Mouse (Mus musculus) megakaryocyte progenitor cell, adult 5-6 weeks (primary cell): Measurements from ENCODE around the gene Serpinb1a. TPM values are rescaled to one million over a fixed set of nuclear protein-coding genes. Genes with fewer than 3 reads are reported as not detected.

Source experiments
- ATAC-seq: replicated peaks from 2 replicates; pipeline ENCODE4 v1.8.0; 2016; ENCODE audit warnings: mild to moderate bottlenecking, moderate TSS enrichment, inconsistent platforms; ENCODE audit not compliant: poor library complexity
- total RNA-seq, 2 experiments: library from RNA; stranded (forward) in 1 of 2; stranded (reverse) in 1 of 2; fragments of 157-497, 149-512 nt in 1 of 2; fragments of 200-1000 nt in 1 of 2; gene quantifications; 2 replicates each; pipeline versions ENCODE4 v1.2.3 to v1.2.4; 2015 to 2017

The Serpinb1a gene
- total RNA-seq, 2 experiments from 2014 or later, result 432 to 560 TPM

DNA sequence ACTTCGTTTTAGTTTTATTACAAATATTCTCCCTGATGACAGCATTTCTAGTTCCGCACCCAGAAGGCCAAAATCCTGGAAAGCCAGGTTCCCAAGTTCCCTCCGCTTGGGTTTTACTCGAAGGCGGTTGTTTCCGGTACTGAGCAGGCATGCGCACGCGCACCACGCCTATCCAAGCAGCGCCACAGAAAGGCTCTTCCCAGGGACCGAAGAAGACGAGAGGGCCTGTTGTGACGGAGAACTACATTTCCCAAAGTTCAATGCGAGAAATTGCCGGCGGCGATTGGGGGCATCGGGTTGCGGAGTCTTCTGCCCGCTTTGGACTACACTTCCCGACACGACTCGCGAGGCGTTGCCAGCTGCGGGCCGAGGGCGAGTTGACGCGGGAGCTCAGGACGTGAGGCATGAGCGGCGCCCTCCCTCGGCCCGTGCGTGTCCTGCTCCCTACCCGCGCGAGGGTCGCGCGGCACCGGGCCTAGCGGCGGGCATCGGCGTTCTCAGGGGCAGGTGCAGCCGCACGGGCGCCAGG is 49.2 kb downstream of the Serpinb1a start, which contains the start of gene Wrnip1:
TSS of gene Wrnip1 (plus strand) at position 346 of the 529 bp plus-strand sequence.
- peak; percentile 90 for ATAC-seq

DNA sequence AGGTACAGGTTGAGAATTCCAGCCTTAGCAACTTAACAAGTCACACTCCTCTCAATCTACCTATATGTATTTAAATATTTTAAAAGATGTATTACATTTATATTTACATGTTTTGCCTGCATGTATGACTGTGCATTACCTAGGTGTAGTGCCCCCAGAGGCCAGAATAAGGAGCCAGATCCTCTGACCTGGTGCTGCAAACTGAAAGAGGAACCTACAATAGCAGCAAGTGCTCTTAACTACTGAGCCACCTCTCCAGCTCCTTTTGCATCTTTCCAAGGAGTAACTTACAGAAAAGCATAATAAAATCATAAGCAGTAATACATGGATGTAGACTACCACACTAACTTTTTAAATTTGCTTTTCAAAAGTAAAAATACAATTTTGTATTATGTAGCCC is 50.1 kb downstream of the Serpinb1a start:
- ATAC-seq, result peak; percentile 64

DNA sequence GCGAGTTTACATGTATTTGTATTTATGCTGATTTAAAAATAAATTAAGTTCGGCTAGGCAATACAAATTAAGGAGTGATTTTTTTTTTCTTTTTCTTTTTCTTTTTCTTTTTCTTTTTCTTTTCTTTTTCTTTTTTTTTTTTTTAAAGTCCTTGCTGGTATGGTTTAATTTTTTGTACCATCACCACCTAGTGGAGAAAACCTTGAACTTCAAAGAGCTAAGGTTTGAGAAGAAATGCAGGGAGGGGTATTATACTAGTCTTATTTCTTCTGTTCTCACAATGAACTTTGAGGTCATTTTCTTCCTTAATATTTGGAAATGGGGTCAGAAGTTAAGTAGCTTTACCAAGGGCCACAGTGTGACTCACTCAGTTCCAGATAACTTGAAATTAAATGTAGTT is 51.9 kb downstream of the Serpinb1a start:
- ATAC-seq, result no peak

DNA sequence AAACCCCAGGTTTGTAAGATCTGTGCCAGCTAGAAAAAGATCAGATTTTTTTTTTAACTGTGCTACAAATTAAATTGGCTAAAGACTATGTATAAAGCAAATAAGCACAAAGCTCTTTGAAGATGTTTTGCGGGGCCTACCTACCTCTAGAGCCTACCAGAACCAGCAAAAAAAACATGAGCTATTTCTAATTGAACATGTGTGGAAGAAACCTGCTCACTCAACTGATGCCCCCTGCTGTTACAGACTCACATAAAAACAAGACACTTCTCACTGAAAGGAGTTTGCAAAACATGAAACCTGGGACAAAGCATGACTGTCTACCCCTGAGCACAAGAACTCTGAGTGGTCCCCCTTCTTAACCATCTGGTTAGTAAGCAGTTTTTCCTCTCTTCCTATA is 53.9 kb downstream of the Serpinb1a start:
- ATAC-seq, result no peak

DNA sequence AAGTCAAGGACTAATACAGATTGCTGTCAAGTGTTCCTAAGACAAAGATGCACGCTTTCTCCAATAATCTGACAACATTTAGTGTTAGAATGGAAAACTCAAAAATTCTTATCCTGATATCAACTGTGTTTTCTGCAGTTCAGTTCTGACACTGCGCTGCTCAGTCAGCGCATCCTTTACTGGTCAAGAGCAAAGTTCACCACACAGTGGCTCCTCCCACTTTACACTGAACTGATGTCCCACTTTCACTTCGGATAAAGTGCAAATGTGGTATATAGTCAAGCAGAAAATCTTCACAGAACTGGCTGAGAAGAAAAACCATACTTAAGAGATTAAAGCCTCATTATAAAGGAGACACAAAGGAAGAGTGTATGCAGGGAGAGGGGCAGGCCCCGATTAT is 55.8 kb downstream of the Serpinb1a start:
- ATAC-seq, result no peak

DNA sequence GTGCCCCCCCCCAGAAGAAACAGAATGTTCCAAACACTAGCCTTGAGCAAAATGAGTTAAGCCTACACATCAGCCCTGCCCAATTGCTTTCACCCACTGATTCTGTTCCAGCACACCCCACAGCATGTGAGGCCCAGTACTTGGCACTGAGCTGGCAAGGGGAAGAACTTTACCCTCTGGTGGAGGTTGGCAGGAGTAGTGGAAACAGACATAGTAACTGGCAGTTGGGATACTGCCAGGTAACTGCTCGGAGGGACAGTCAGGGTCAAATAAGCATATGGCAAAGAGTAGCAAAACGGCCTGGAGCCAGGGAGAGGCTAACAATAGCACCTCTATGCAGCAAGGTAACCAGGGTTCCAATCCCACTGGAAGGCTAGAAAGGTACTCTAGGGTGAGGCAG is 56.4 kb downstream of the Serpinb1a start:
- ATAC-seq, result no peak

Other genes starting within 250 kb of the Serpinb1a start
- gene Mylk4, start 67.2 kb downstream of the Serpinb1a start, total RNA-seq (2015), result not detected in 2 replicates
- not detected in 2 replicates for gene Mylk4, start 67.2 kb downstream of the Serpinb1a start, total RNA-seq (2017)
- 14.6 and 18.2 TPM in 2 replicates for gene Wrnip1, start 49.1 kb downstream of the Serpinb1a start, total RNA-seq (2015)
- gene Wrnip1, start 49.1 kb downstream of the Serpinb1a start, total RNA-seq (2017), result 32.3 and 39.6 TPM in 2 replicates
- gene D930007J09Rik, start 48.3 kb downstream of the Serpinb1a start, total RNA-seq (2015), result not detected in 2 replicates
- not detected in 2 replicates for gene D930007J09Rik, start 48.3 kb downstream of the Serpinb1a start, total RNA-seq (2017)
- gene Serpinb1c, start 47.0 kb upstream of the Serpinb1a start, total RNA-seq (2015), result not detected in 2 replicates
- gene Serpinb1c, start 47.0 kb upstream of the Serpinb1a start, total RNA-seq (2017), result not detected in 2 replicates
- gene Serpinb6b, start 114.0 kb upstream of the Serpinb1a start, total RNA-seq (2015), result 2.7 and 5.7 TPM in 2 replicates
- gene Serpinb6b, start 114.0 kb upstream of the Serpinb1a start, total RNA-seq (2017), result 2.2 and 8.1 TPM in 2 replicates
- gene Serpinb9, start 152.1 kb upstream of the Serpinb1a start, total RNA-seq (2015), result 3.9 and 4.0 TPM in 2 replicates
- 2.0 and 3.0 TPM in 2 replicates for gene Serpinb9, start 152.1 kb upstream of the Serpinb1a start, total RNA-seq (2017)
- not detected in 2 replicates for gene Serpinb9b, start 176.2 kb upstream of the Serpinb1a start, total RNA-seq (2015)
- gene Serpinb9b, start 176.2 kb upstream of the Serpinb1a start, total RNA-seq (2017), result not detected in 2 replicates
- 0.37 TPM in 1 of 2 replicates, not detected in the other for gene Serpinb1b, start 227.4 kb upstream of the Serpinb1a start, total RNA-seq (2015)
- gene Serpinb1b, start 227.4 kb upstream of the Serpinb1a start, total RNA-seq (2017), result not detected in 2 replicates